Mouse (Mus musculus) olfactory bulb, adult 2 months (tissue): ENCODE data around the gene Prpsap2. TPM values are rescaled to one million over a fixed set of nuclear protein-coding genes. Genes with fewer than 3 reads are reported as not detected.

Experiments used
- H3K27ac ChIP-seq: fragments of 200-500 bp; 2 replicates; pipeline ENCODE4 v1.5.1; 2012; ENCODE audit warnings: low read depth, low read length; ENCODE audit not compliant: insufficient read depth
- H3K4me1 ChIP-seq: fragments of 200-500 bp; 2 replicates; pipeline ENCODE4 v1.6.1; 2012; ENCODE audit warnings: low read length; ENCODE audit not compliant: control insufficient read depth, insufficient read depth
- H3K4me3 ChIP-seq: fragments of 200-500 bp; 2 replicates; pipeline ENCODE4 v1.5.1; 2012; ENCODE audit warnings: mild to moderate bottlenecking, low read depth, low read length, moderate library complexity; ENCODE audit not compliant: insufficient read depth
- CTCF ChIP-seq: fragments of 200-500 bp; IDR thresholded peaks from 2 replicates; pipeline ENCODE4 v1.5.1; 2012; ENCODE audit warnings: low read depth, mild to moderate bottlenecking, low read length, moderate library complexity; ENCODE audit not compliant: insufficient read depth
- POLR2A ChIP-seq: fragments of 200-500 bp; IDR thresholded peaks from 2 replicates; pipeline ENCODE4 v1.6.1; 2012; ENCODE audit warnings: mild to moderate bottlenecking, low read depth, low read length, moderate library complexity; ENCODE audit not compliant: insufficient read depth
- WGBS: fragments of 180-500 bp; shearing (Covaris S2); methylation state at CpG from one replicate; pipeline ENCODE4 v1.1.7; 2018; 5-methylcytosine and 5-hydroxymethylcytosine counted together
- polyA plus RNA-seq: library from polyadenylated mRNA; stranded (reverse); fragments of >200 nt; gene quantifications from 2 replicates; pipeline ENCODE4 v1.2.4, GENCODE M21; 2012; ENCODE audit warnings: low replicate concordance; ENCODE audit not compliant: missing spikeins, insufficient read depth, insufficient read length

Gene Prpsap2
- polyA plus RNA-seq, 1 experiment, result not detected

DNA sequence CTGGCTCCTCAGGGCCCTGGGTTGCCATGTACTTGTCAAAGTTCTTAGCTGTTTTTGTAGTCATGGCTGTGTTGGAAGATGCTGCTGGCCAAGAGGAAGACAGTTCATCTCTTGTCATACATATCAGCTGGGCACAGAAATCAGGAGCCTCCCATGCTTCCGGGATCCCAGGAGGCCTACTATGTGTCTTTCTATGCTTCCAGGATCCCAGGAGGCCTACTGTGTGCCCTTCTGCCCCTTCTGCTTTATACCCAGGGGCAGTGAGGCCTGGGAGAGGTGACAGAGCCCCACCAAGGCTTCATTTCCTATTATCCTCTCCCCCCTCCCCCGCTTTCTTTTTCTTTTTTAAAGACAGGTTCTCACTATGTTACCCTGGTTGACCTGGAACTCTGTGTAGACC lies 56.3 kb downstream of the Prpsap2 start:
- WGBS, result 95% methylated on average over 2 of the region's 2 CpGs
- no peak overlapping the region for H3K4me3 ChIP-seq

DNA sequence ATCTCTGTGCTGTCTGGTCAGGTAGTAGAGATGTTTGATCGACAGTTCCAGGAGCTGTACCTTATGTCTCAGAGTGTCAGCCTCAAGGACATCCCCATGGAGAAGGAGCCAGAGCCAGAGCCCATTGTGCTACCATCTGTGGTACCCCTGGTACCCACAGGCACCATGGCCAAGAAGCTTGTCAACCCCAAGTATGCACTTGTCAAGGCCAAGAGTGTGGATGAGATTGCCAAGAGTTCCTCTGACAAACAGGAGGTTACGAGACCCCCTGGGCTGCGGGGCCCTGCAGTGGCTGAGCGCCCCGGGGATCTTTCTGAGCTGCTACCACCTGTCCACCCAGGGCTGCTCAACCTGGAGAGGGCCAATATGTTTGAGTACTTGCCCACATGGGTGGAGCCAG lies 59.4 kb downstream of the Prpsap2 start:
- no peak for TF ChIP-seq CTCF
- TF ChIP-seq POLR2A, result no peak

More for the DNA sequence above, 56.3 kb downstream of the Prpsap2 start:
- Histone ChIP-seq H3K4me1 (peaks cover 7% of the 10 kb centered on the region; the same call in 1 of the 2 replicates), H3K27ac (no peak overlapping the region)
- TF ChIP-seq POLR2A (no peak), CTCF (no peak)

DNA sequence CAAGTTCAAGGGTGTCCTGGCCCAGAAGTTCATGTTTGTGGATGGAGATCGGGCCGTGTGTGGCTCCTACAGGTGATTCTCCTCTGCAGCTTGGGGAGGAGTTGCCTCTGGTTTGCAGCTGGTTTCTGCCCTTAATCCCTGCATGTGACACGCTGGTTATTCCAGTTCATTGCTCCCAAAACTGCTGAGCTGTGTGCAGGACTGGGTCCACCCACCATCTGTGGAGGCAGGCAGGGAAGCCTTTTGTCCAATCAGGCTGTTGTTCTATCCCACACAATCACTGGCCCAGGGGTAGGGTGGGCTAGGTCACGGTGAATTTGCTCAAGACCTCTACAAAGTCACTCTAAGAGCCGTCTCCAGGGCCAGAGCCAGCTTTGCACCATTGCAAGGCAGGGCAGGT lies 60.2 kb downstream of the Prpsap2 start:
- 57% methylated on average over 5 of the region's 5 CpGs for WGBS
- TF ChIP-seq CTCF (no peak), POLR2A (no peak)
- H3K27ac ChIP-seq, result no peak overlapping the region

More for the DNA sequence above, 59.4 kb downstream of the Prpsap2 start:
- WGBS, result 95% methylated on average over 5 of the region's 5 CpGs
- Histone ChIP-seq H3K27ac (no peak overlapping the region), H3K4me3 (no peak overlapping the region), H3K4me1 (peaks cover 7% of the 10 kb centered on the region; the same call in 1 of the 2 replicates)

DNA sequence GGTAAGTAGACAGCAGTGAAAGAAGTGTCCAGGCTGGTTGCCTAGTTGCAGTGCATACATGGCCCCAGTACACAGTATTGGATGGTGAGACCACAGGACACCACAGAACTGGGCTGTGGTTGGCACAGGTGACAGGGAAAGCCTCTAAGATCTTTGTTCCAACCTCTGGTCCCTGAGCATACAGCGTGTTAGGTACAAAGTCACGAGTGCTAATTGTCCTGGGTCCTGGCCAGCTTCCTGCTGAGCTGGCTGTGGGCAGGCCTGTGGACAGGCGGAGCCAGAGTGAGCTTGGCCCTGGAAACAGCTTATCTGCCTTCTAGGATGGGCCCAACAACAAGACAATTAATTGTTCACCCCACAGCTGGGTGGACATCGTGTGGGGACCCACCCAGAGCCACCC lies 62.0 kb downstream of the Prpsap2 start:
- Histone ChIP-seq H3K4me1 (peaks cover 7% of the 10 kb centered on the region; the same call in 1 of the 2 replicates), H3K27ac (no peak overlapping the region), H3K4me3 (no peak overlapping the region)
- WGBS, result 46% methylated on average over 4 of the region's 4 CpGs
- TF ChIP-seq POLR2A, result no peak
- no peak for TF ChIP-seq CTCF

More for the DNA sequence above, 60.2 kb downstream of the Prpsap2 start:
- Histone ChIP-seq H3K4me3 (no peak overlapping the region), H3K4me1 (peaks cover 7% of the 10 kb centered on the region; the same call in 1 of the 2 replicates)

DNA sequence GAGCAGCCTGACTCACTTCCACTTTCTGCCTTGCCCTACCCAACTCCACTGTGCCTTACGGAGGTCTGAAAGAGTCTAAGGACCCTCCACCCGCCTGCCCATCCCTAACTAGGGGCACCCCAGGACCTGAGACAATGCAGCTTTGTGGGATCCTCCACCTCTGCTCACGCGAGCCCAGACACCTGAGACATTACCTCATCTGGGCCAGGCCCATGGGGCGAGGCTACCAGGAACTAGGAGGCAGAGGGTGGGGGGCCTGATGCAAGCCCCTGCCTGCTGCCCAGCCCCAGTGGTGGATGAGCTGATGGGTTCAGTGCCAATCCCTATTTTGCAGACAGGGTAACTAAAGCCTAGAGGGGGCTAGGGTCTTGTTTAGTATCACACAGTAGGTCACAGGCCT lies 62.4 kb downstream of the Prpsap2 start:
- H3K27ac ChIP-seq, result no peak overlapping the region
- no peak for TF ChIP-seq POLR2A
- no peak for TF ChIP-seq CTCF
- H3K4me1 ChIP-seq, result peaks cover 7% of the 10 kb centered on the region; the same call in 1 of the 2 replicates
- 97% methylated on average over 5 of the region's 5 CpGs for whole genome bisulfite sequencing
- no peak overlapping the region for H3K4me3 ChIP-seq

DNA sequence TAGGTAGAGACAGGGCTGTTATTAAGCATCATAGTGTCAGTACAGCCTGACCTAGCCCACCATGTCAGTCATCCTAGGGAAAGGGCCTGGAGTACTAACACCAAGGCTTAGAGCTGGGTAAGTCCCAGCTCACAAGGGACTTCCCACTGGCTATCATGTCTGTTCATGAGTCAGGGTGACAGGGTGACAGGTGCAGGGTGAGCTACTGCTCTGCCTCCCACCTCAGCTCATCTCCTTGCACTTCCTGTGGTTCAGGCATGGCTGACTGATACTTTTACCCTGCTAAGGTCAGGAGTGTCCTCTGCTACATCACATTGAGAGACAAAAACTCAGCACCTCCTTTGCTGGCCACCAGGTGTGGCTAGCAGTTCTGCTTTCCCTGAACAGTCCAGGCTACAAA lies 63.0 kb downstream of the Prpsap2 start:
- Histone ChIP-seq H3K4me3 (no peak overlapping the region), H3K27ac (no peak overlapping the region), H3K4me1 (peaks cover 7% of the 10 kb centered on the region; the same call in 1 of the 2 replicates)
- TF ChIP-seq POLR2A (no peak), CTCF (no peak)

DNA sequence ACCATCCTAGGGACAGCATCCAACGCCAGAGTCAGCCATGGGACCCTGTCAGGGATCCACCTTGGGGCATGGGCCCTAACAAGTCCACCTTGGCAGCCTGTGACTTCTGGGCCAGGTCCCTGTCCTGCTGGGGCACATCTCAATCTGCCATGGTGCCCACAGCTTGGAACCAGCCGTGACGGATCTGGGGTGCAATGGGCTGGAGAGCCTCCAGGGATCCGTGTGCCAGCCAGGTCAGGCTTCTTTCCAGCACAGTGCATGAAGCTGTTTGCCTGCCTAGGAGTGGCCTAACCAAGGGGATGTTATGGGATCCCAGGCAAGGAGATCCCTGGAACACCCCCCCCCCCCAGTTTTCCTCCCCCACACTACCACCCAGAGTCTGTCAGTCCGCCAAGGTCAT lies 68.9 kb downstream of the Prpsap2 start:
- Histone ChIP-seq H3K4me1 (no peaks in the 10 kb centered on the region), H3K4me3 (no peak overlapping the region), H3K27ac (no peak overlapping the region)
- WGBS, result 94% methylated on average over 5 of the region's 5 CpGs
- TF ChIP-seq POLR2A (no peak), CTCF (no peak)

DNA sequence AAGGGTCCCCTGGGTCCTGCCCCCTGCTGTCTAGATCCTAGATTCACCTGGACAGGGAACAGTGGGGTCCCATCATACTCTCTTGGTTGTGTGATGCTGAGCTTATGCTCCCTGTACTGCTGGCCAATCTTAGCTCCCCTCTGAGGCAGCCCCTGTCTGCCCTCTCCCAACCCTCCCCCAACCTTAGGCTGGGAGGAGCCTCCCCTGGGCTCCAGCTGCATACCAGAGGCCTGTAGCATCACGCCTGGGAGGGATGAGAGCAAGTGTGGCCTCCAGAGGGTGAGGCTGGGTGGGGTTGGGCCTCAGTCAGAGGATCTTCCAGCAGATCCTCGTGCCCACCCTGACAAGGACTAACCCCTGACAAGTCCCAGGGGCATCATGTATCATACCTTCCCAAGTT lies 74.3 kb downstream of the Prpsap2 start:
- WGBS, result 94% methylated on average over 2 of the region's 2 CpGs
- no peak overlapping the region for H3K27ac ChIP-seq

DNA sequence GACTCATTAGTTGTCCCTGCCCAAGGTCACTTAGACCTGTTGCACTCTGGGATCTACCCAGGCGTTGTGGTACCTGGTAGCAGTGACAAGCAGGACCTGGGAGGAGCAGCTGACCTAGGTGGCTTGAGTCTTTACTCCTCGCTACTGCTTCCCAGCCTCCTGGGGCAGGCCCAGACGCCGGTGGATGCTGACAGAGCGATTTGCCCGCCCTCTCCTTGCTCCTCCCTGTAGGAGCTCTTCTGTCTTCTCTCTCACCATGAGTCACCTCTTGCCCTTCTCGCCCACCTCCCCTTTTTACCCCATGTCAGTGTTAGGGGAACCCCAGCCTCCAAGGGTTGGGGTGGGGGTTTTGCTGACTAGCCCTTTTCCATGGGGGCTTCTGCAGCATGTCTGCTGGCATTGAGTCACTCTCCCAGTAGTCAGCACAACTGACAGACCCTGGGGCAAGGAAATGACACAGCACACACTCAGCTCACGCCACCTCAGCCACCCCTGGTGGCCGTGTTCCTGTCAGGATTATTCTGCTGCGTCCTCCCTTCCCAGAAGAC lies 74.9 kb downstream of the Prpsap2 start:
- TF ChIP-seq POLR2A (no peak), CTCF (no peak)
- Histone ChIP-seq H3K4me1 (peaks cover 19% of the 10 kb centered on the region), H3K4me3 (no peak overlapping the region), H3K27ac (no peak overlapping the region)
- WGBS, result 59% methylated on average over 10 of the region's 10 CpGs

More for the DNA sequence above, 74.3 kb downstream of the Prpsap2 start:
- no peak overlapping the region for H3K4me3 ChIP-seq
- H3K4me1 ChIP-seq, result peaks cover 19% of the 10 kb centered on the region
- TF ChIP-seq POLR2A, result no peak
- no peak for TF ChIP-seq CTCF
